Mouse (Mus musculus) lung, adult 2 months (tissue): ENCODE results near the gene Olfr66.

Experiments used
- CTCF ChIP-seq: fragments of 200-500 bp; IDR thresholded peaks from 2 replicates; pipeline ENCODE4 v1.5.1; 2011; ENCODE audit warnings: mild to moderate bottlenecking, low read length, control low read depth; ENCODE audit not compliant: insufficient read depth
- POLR2A ChIP-seq: fragments of 200-500 bp; IDR thresholded peaks from 2 replicates; pipeline ENCODE4 v1.6.1; 2011; ENCODE audit warnings: low read depth, mild to moderate bottlenecking, control low read depth, low read length, borderline replicate concordance; ENCODE audit errors: extremely low read depth

- TF ChIP-seq POLR2A, result no peak
- no peak for TF ChIP-seq CTCF
These were observed 15.4 kb downstream of the Olfr66 start for GRCm38 (mm10) chr7:103870667-103871066.
